Mouse (Mus musculus): ENCODE results near the gene Lce6a.

DNA sequence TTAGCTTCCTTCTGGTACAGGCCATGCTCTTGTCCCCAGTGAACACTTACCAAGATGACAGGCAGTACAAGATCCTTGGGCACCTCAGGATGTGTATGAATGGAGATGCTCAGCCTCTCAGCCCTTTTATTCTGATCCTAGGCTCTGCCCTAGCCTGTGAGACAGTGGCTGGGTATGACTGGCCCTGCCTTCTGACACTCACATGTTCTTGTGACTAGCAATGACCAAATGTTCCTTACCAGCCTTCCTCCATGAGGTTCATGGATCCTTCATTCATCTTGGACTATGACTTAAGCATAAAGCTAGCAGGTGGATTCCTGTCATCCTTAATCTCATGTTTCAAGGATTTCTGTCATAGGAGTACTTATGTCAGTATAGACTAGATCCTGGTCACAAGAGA, 48.8 kb upstream of the Lce6a start, which contains the start of gene Lce1a2:
- TF ChIP-seq CTCF (IDR thresholded peaks at IDR 0.05; ENCODE audit: control insufficient read depth, insufficient read depth, insufficient replicate concordance, low read depth, low read length), result no peak
- no peak for TF ChIP-seq POLR2A (IDR thresholded peaks at IDR 0.05; ENCODE audit: control insufficient read depth, low read depth, low read length)

Measured in testis, adult 2 months (tissue).